Mouse (Mus musculus) macrophage (primary cell): ENCODE results near the gene T2. TPM values are rescaled to one million over a fixed set of nuclear protein-coding genes. Genes with fewer than 3 reads are reported as not detected.

Source experiments
- H3K27ac ChIP-seq: fragments of 350-480 bp; formaldehyde crosslinking; 2 replicates; pipeline ENCODE4 v1.9.0; 2021
- H3K36me3 ChIP-seq: fragments of 350-480 bp; formaldehyde crosslinking; 2 replicates; pipeline ENCODE4 v1.9.0; 2021; ENCODE audit errors: inconsistent target
- H3K4me3 ChIP-seq: fragments of 350-480 bp; formaldehyde crosslinking; 2 replicates; pipeline ENCODE4 v1.9.0; 2021; ENCODE audit errors: inconsistent target
- H3K79me2 ChIP-seq: fragments of 350-480 bp; formaldehyde crosslinking; 2 replicates; pipeline ENCODE4 v1.9.0; 2021; ENCODE audit errors: inconsistent target
- WGBS: methylation state at CpG from one replicate; pipeline ENCODE4 v1.1.7; 2026; ENCODE audit warnings: inconsistent platforms; ENCODE audit not compliant: missing documents; 5-methylcytosine and 5-hydroxymethylcytosine counted together
- polyA plus RNA-seq: library from polyadenylated mRNA; stranded (reverse); fragments of 250-400 nt; gene quantifications from 3 replicates; pipeline ENCODE4 v1.2.4, GENCODE M21; 2018; ENCODE audit warnings: inconsistent platforms

Gene T2
- polyA plus RNA-seq, 1 experiment from 2014 or later, result not detected

GRCm38 (mm10) chr17:8343416-8343815, 12.4 kb upstream of the T2 start:
- 94% methylated on average over 6 of the region's 6 CpGs for WGBS
- H3K4me3 ChIP-seq, result no peak overlapping the region
- H3K79me2 ChIP-seq, result no peaks in the 10 kb centered on the region
- H3K36me3 ChIP-seq, result peaks cover 4% of the 10 kb centered on the region; the same call in 1 of the 2 replicates
- H3K27ac ChIP-seq, result no peak overlapping the region

GRCm38 (mm10) chr17:8347765-8348285, 8.0 kb upstream of the T2 start:
- Histone ChIP-seq H3K36me3 (no peaks in the 10 kb centered on the region), H3K79me2 (no peaks in the 10 kb centered on the region), H3K4me3 (no peak overlapping the region), H3K27ac (no peak overlapping the region)
- 90% methylated on average over 5 of the region's 5 CpGs for WGBS

DNA sequence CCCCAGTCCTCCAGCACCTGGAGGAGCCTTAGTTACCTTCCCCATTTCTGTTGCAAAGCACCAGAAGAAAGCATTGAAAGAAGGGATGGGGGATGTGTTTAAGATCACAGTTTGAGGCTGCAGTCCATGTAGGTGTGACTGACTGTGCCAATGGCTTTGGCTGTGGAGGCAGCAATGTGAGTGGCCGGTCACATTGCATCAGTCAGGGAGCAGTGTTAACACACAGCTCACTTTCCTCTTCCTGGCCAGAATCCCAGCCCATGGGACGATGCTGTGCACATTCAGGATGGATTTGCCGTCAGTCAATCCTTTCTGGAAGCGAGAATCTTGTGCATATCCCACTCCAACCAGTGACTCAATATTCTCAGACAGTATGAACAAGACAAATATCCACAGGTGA, 6.9 kb upstream of the T2 start:
- WGBS, result 94% methylated on average over 4 of the region's 4 CpGs

DNA sequence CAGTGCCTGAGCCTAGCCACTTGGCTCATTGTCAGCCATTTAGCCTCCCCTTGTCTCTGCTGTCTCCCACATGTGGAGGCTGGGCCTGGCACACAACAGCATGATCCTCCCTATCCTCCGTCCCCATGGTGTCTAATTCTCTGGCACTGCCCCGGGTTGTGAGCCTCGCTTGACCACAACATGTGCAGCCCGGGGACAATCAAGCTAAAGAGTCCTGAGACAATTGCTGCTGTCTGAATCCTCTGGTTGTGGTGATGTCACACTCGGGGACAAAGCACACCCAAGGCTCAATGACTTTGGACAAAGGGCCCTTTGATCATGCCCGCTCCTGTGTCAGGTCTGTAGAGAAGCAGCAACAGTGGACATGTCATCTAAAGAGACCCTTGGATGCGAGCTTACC, 4.7 kb upstream of the T2 start:
- Histone ChIP-seq H3K36me3 (no peaks in the 10 kb centered on the region), H3K27ac (no peak overlapping the region), H3K4me3 (no peak overlapping the region), H3K79me2 (no peaks in the 10 kb centered on the region)
- WGBS, result 90% methylated on average over 7 of the region's 7 CpGs

More for the DNA sequence above, 6.9 kb upstream of the T2 start:
- no peak overlapping the region for H3K27ac ChIP-seq
- no peaks in the 10 kb centered on the region for H3K79me2 ChIP-seq
- H3K36me3 ChIP-seq, result no peaks in the 10 kb centered on the region
- no peak overlapping the region for H3K4me3 ChIP-seq

GRCm38 (mm10) chr17:8357498-8357897, 1.7 kb downstream of the T2 start:
- no peak overlapping the region for H3K27ac ChIP-seq
- no peaks in the 10 kb centered on the region for H3K79me2 ChIP-seq
- no peaks in the 10 kb centered on the region for H3K36me3 ChIP-seq
- H3K4me3 ChIP-seq, result no peak overlapping the region
- 96% methylated on average over 6 of the region's 6 CpGs for WGBS

DNA sequence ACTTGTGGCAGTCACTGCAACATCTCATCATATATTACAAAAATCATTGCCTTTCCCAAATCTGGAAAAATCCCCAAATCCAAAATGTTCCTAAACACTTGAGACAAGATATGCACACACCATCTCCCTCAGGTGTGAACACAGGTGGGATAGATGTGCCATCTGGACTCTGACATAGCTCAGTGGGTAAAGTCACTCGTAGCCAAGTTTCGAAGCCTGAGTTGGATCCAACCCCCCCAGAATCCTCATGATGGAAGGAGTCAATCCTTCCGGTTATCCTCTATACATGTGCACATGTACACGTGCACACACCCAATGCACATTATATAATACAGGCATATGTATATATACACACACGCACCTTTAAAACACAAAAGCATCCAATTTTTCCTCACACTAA, 5.1 kb downstream of the T2 start:
- 97% methylated on average over 5 of the region's 5 CpGs for WGBS
- H3K79me2 ChIP-seq, result no peaks in the 10 kb centered on the region
- no peak overlapping the region for H3K4me3 ChIP-seq
- H3K36me3 ChIP-seq, result no peaks in the 10 kb centered on the region
- no peak overlapping the region for H3K27ac ChIP-seq

DNA sequence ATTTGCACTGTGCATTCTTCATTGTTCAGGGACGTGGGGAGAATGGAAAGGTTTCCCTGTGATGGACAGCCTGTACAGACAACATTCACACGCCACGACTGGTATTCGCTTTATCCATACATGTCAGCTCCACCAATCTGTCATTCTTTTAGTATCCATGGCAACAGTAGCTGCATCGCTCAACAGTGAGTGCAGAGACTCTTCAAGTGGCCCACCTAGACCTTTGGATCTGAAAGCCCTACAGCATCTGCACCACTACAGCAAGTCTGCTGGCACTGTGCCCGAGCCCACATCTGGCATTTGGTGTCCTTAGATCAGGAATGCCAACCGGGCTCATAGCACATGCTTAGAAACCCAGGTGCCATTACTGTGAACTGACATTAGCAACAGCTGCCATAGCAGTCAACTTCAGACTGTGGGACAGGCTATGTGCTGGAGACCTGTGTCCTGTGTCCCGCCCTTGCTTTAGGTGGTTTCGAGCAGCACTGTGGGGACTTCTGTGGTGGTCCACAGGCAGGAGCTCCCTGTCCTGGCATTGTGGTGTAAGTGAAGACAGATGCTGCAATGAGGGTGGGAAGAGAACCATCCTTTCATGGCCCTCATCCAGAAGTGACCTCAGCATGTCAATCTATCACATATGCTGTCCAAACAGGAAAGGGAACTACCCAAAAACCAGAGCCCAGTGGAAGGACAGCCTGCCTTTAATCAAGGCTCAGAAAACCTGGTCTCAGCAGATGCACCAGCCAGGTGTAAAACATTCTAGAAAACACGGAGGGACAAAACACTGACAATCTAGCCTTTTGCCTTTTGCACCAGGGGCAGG, 5.7 kb downstream of the T2 start:
- no peak overlapping the region for H3K27ac ChIP-seq

DNA sequence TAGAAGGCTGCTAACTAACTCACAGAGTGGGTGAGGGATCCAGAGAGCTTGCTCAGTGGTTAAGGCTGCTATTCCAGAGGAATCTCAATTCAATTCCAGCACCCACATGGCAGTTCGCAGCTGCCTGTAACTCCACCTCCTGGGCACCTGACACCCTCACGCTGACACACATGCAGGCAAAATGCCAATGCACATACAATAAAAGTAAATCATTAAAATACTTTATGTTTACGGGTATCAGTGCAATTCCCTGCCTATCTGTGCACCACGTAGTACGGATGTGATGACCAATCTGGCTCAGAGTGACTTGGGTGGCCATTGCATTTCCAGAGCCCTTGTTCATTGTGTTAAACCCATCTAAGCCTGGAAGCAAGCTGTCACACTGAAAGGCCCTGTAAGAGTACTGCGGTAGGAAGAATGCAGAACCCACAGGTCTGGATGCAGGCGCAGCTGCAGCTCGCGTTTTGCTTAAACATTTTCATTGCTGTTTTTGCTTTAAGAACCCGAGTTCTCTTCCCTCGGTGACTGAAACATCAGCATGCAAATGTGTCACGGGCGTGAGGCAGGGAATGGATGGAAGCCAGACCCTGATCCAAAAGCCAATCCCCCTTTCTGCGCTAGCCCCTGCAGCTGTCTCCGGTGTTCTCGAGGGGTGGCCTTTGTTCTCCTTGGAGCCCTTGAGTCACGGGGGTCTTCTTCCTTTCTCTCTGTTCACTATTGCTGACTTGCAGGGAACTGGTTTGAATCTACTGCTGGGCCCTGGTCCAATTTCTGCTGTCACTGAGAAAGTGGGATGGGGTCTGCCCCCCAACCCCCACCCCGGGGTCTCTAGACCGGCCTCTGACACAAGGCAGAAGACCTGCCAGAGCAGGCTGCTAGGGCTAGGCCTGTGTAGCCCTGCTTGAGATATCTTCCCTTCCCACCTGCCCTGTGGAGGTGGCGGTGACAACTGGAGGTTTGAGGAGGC, 12.0 kb downstream of the T2 start:
- WGBS, result 88% methylated on average over 20 of the region's 20 CpGs
- Histone ChIP-seq H3K79me2 (no peaks in the 10 kb centered on the region), H3K27ac (no peak overlapping the region), H3K36me3 (no peaks in the 10 kb centered on the region), H3K4me3 (no peak overlapping the region)

More for the DNA sequence above, 5.7 kb downstream of the T2 start:
- H3K4me3 ChIP-seq, result no peak overlapping the region
- WGBS, result 80% methylated on average over 10 of the region's 10 CpGs
- H3K79me2 ChIP-seq, result no peaks in the 10 kb centered on the region
- no peaks in the 10 kb centered on the region for H3K36me3 ChIP-seq

GRCm38 (mm10) chr17:8368570-8368969, 12.8 kb downstream of the T2 start:
- Histone ChIP-seq H3K27ac (no peak overlapping the region), H3K4me3 (no peak overlapping the region), H3K36me3 (no peaks in the 10 kb centered on the region), H3K79me2 (no peaks in the 10 kb centered on the region)
- WGBS, result 83% methylated on average over 8 of the region's 8 CpGs

- Histone ChIP-seq H3K79me2 (no peaks in the 10 kb centered on the region), H3K27ac (no peak overlapping the region), H3K36me3 (no peaks in the 10 kb centered on the region), H3K4me3 (no peak overlapping the region)
- WGBS, result 75% methylated on average over 2 of the region's 2 CpGs
These were observed 13.4 kb downstream of the T2 start for GRCm38 (mm10) chr17:8369171-8369570.

DNA sequence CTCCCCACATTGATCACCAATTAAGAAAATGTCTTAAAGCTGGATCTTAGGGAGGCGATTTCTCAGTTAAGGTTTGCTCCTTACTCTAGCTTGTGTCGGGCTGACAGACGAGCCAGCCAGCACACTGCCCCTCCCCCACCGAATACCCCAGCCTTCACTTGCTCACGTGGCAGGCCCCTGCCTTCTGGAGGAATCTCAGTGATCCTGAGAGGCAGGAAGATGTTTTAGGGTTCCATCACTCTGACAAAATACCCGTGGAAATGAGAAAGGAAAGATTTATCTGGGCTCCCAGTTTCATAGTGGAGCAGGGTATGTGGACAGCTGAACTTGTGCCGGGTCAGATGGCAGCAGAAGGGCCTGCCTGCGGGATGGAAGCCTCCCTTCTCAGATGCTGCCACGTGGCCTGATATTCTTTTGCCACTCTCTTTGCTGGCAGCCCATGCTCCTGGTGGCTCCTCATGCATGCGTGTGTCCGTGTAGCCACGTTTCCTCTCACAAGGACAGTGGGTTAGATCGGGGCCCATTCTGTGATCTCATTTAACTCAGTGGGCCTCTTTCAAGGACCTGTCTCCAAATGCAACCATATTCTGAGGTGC, 14.9 kb downstream of the T2 start:
- Histone ChIP-seq H3K79me2 (no peaks in the 10 kb centered on the region), H3K27ac (no peak overlapping the region), H3K4me3 (no peak overlapping the region), H3K36me3 (no peaks in the 10 kb centered on the region)
- WGBS, result 88% methylated on average over 13 of the region's 13 CpGs

DNA sequence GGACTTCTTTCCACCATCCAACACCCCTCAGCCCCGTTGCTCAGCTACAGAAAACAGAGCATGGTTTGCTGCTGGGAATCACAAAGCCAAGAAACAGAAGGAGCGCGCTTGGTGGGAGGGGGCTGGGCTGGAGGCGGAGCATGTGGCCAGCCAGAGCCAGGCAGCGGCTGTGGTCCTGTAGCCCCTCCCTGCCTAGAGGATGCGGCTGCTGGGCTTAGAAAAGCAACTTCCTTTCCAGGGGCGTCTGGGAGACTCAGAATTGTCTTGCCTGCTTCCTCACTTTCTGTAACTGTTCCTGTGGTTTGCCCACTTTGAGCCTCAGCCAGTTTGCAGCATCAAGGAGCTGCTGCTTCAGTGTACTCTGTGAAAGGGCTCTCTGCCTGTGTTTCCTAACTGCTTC, 16.0 kb downstream of the T2 start:
- Histone ChIP-seq H3K4me3 (no peak overlapping the region; the same call in 1 of the 2 replicates), H3K36me3 (no peaks in the 10 kb centered on the region), H3K79me2 (no peaks in the 10 kb centered on the region), H3K27ac (no peak overlapping the region)
- 0% methylated on average over 7 of the region's 7 CpGs for WGBS

- Histone ChIP-seq H3K27ac (no peak overlapping the region), H3K36me3 (no peaks in the 10 kb centered on the region), H3K79me2 (no peaks in the 10 kb centered on the region), H3K4me3 (peak overlapping the region; percentile 8; the same call in 1 of the 2 replicates)
- WGBS, result 1% methylated on average over 18 of the region's 18 CpGs
These were observed 16.7 kb downstream of the T2 start for GRCm38 (mm10) chr17:8372286-8373046.

- H3K79me2 ChIP-seq, result no peaks in the 10 kb centered on the region
- no peak overlapping the region for H3K27ac ChIP-seq
- H3K36me3 ChIP-seq, result no peaks in the 10 kb centered on the region
- WGBS, result 15% methylated on average over 5 of the region's 5 CpGs
- no peak overlapping the region for H3K4me3 ChIP-seq
These were observed 21.5 kb downstream of the T2 start for GRCm38 (mm10) chr17:8377298-8377697.
